In genomic region chr5:123141555-123142160, GRCm38 (mm10) we compare ENCODE assay signal across 8 mouse cellular contexts. TPM values are rescaled to one million over a fixed set of nuclear protein-coding genes. Genes with fewer than 3 reads are reported as not detected.
DNase-seq lines count a peak whose midpoint lies in the region; ATAC-seq and TF ChIP-seq lines count a peak whose summit lies in the region.

No protein-coding gene starts in this region.

- H3K27ac ChIP-seq in layer of hippocampus, adult 2 months, result peak overlapping the region; percentile 100
- H3K27ac ChIP-seq in embryonic facial prominence, embryonic 10.5 days (replicated peaks), result peak overlapping the region; percentile 100
- peak overlapping the region; percentile 100 for H3K27ac ChIP-seq in liver, embryonic 11.5 days (ENCODE audit: low read depth, low read length)

- H3K9ac ChIP-seq in liver, embryonic 11.5 days (ENCODE audit: low read depth, low read length), result peak overlapping the region; percentile 98

- no peaks in the 10 kb centered on the region for H3K9me3 ChIP-seq in embryonic facial prominence, embryonic 10.5 days
- no peaks in the 10 kb centered on the region for H3K9me3 ChIP-seq in liver, embryonic 11.5 days (ENCODE audit: control insufficient read depth, low read length)

- H3ac ChIP-seq in myocyte (ENCODE audit: control insufficient read depth, insufficient read length), result peak overlapping the region; percentile 98

- DNase-seq in layer of hippocampus, adult 2 months (ENCODE audit: low spot score in 2 of 2), result peak in 1 of 2 experiments; percentile 58
- no peak for DNase-seq in layer of hippocampus, postnatal 14 days (ENCODE audit: low spot score in 2 of 2)
- DNase-seq in Muller cell, postnatal 12 days (ENCODE audit: inconsistent ontology term), result peak; percentile 77
- DNase-seq in embryonic facial prominence, embryonic 10.5 days (ENCODE audit: low spot score), result peak; percentile 79
- peak; percentile 65 for DNase-seq in heart, postnatal 4 days
- peak; percentile 82 for DNase-seq in liver, embryonic 11.5 days (ENCODE audit: low spot score)
- DNase-seq in thymus, postnatal 4 days, result peak; percentile 74

- H3K79me2 ChIP-seq in myocyte (ENCODE audit: control insufficient read depth, insufficient read depth), result peaks cover 35% of the 10 kb centered on the region

- peak overlapping the region; percentile 76 for H3K4me3 ChIP-seq in layer of hippocampus, adult 2 months
- peak overlapping the region; percentile 99 for H3K4me3 ChIP-seq in embryonic facial prominence, embryonic 10.5 days
- H3K4me3 ChIP-seq in liver, embryonic 11.5 days (ENCODE audit: low read depth, low read length), result peak overlapping the region; percentile 97
- peak overlapping the region; percentile 75 for H3K4me3 ChIP-seq in myocyte

- peak overlapping the region; percentile 100 for H3K4me2 ChIP-seq in liver, embryonic 11.5 days
- H3K4me2 ChIP-seq in myocyte (ENCODE audit: low read depth), result peak overlapping the region; percentile 97

- H3K27me3 ChIP-seq in embryonic facial prominence, embryonic 10.5 days (replicated peaks; ENCODE audit: low read depth, poor library complexity, severe bottlenecking), result no peaks in the 10 kb centered on the region
- H3K27me3 ChIP-seq in liver, embryonic 11.5 days (replicated peaks; ENCODE audit: control insufficient read depth, insufficient read depth, low read length), result no peaks in the 10 kb centered on the region
- no peaks in the 10 kb centered on the region for H3K27me3 ChIP-seq in myocyte (ENCODE audit: control insufficient read depth, insufficient read depth, insufficient read length)

- peak; percentile 69 for TF ChIP-seq POLR2A in myocyte (IDR thresholded peaks at IDR 0.05; ENCODE audit: insufficient read length, low read depth)

- WGBS in embryonic facial prominence, embryonic 10.5 days, result under 1% methylated on average over 37 of the region's 38 CpGs
- under 1% methylated on average over 35 of the region's 38 CpGs for WGBS in liver, embryonic 11.5 days

- ATAC-seq in liver, embryonic 11.5 days (replicated peaks; ENCODE audit: low FRiP score), result no peak

- TF ChIP-seq CTCF in layer of hippocampus, adult 2 months (conservative IDR thresholded peaks at IDR 0.05), result no peak

- peaks cover 25% of the 10 kb centered on the region for H3K36me3 ChIP-seq in embryonic facial prominence, embryonic 10.5 days (replicated peaks)
- peaks cover 4% of the 10 kb centered on the region for H3K36me3 ChIP-seq in liver, embryonic 11.5 days (ENCODE audit: control insufficient read depth, insufficient read depth, low read length)
- H3K36me3 ChIP-seq in myocyte (ENCODE audit: control insufficient read depth, insufficient read depth), result peaks cover 3% of the 10 kb centered on the region

- H3K4me1 ChIP-seq in embryonic facial prominence, embryonic 10.5 days, result peaks cover 69% of the 10 kb centered on the region
- H3K4me1 ChIP-seq in liver, embryonic 11.5 days (replicated peaks; ENCODE audit: control insufficient read depth, insufficient read depth, low read length), result peaks cover 49% of the 10 kb centered on the region

TF ChIP-seq in myocyte, 11 proteins besides CTCF, POLR2A, EP300 and RAD21:
- TF ChIP-seq TCF12 (IDR thresholded peaks at IDR 0.05; ENCODE audit: insufficient read depth, poor library complexity, severe bottlenecking) (no peak), POLR2AphosphoS2 (IDR thresholded peaks at IDR 0.05; ENCODE audit: insufficient read length, low read depth) (peak; percentile 85)

RNA-seq across cellular contexts. Expression of gene Setd1b, which starts 0.3 kb away (rescaled TPM):
- 10 to 100 TPM; 31.2 to 39.4 TPM for total RNA-seq in layer of hippocampus, adult 2 months (2021)
- total RNA-seq in layer of hippocampus, postnatal 14 days (2021), result 10 to 100 TPM; 31.1 to 31.2 TPM
- polyA plus RNA-seq in embryonic facial prominence, embryonic 10.5 days (2016; fragmentation: Nextera tagmentation; extraction: Ambion mirVana), result 8.1 TPM in 2 replicates
- total RNA-seq in heart, postnatal 4 days (2021), result 10 to 100 TPM; 22.2 to 23.0 TPM
- polyA plus RNA-seq in liver, embryonic 11.5 days (2014; fragmentation: Nextera tagmentation; extraction: Ambion mirVana), result 7.9 and 9.6 TPM in 2 replicates
- polyA plus RNA-seq in myocyte (2012; fragmentation: generic; extraction: Trizol), result 5.4 TPM

RNA-seq across cellular contexts. Expression of gene Rhof, which starts 9.2 kb away (rescaled TPM):
- 10 to 100 TPM; 43.3 to 46.3 TPM for total RNA-seq in layer of hippocampus, adult 2 months (2021)
- 10 to 100 TPM; 42.3 to 42.9 TPM for total RNA-seq in layer of hippocampus, postnatal 14 days (2021)
- polyA plus RNA-seq in embryonic facial prominence, embryonic 10.5 days (2016; fragmentation: Nextera tagmentation; extraction: Ambion mirVana), result 1.2 and 2.2 TPM in 2 replicates
- under 1 TPM; 0.36 to 0.71 TPM for total RNA-seq in heart, postnatal 4 days (2021)
- polyA plus RNA-seq in liver, embryonic 11.5 days (2014; fragmentation: Nextera tagmentation; extraction: Ambion mirVana), result 4.6 and 4.8 TPM in 2 replicates
- 1.6 TPM for polyA plus RNA-seq in myocyte (2012; fragmentation: generic; extraction: Trizol)

RNA-seq across cellular contexts. Expression of gene Psmd9, which starts 27.6 kb away (rescaled TPM):
- total RNA-seq in layer of hippocampus, adult 2 months (2021), result 10 to 100 TPM; 27.8 to 30.4 TPM
- total RNA-seq in layer of hippocampus, postnatal 14 days (2021), result 10 to 100 TPM; 30.9 to 42.8 TPM
- polyA plus RNA-seq in embryonic facial prominence, embryonic 10.5 days (2016; fragmentation: Nextera tagmentation; extraction: Ambion mirVana), result 79.1 and 89.3 TPM in 2 replicates
- 10 to 100 TPM; 22.8 to 24.8 TPM for total RNA-seq in heart, postnatal 4 days (2021)
- 103 TPM in 2 replicates for polyA plus RNA-seq in liver, embryonic 11.5 days (2014; fragmentation: Nextera tagmentation; extraction: Ambion mirVana)
- 30.6 TPM for polyA plus RNA-seq in myocyte (2012; fragmentation: generic; extraction: Trizol)

RNA-seq across cellular contexts. Expression of gene Hpd, which starts 40.9 kb away (rescaled TPM):
- not detected for total RNA-seq in layer of hippocampus, adult 2 months (2021)
- total RNA-seq in layer of hippocampus, postnatal 14 days (2021), result not detected
- polyA plus RNA-seq in embryonic facial prominence, embryonic 10.5 days (2016; fragmentation: Nextera tagmentation; extraction: Ambion mirVana), result not detected in 2 replicates
- not detected for total RNA-seq in heart, postnatal 4 days (2021)
- polyA plus RNA-seq in liver, embryonic 11.5 days (2014; fragmentation: Nextera tagmentation; extraction: Ambion mirVana), result 2.5 and 3.5 TPM in 2 replicates
- polyA plus RNA-seq in myocyte (2012; fragmentation: generic; extraction: Trizol), result not detected

Comparison
In these comparisons a context has a peak if more than half of its experiments do, and no peak if none do; other contexts are left out.
1. DNase-seq: peak in Muller cell, postnatal 12 days (single experiment), embryonic facial prominence, embryonic 10.5 days (single experiment), heart, postnatal 4 days (single experiment), liver, embryonic 11.5 days (single experiment) and thymus, postnatal 4 days (single experiment); none in layer of hippocampus, postnatal 14 days (0 of 2).
2. RNA of gene Rhof, which starts 9.2 kb away (total RNA-seq): 43.3 to 46.3 TPM in layer of hippocampus, adult 2 months and 42.3 to 42.9 TPM in layer of hippocampus, postnatal 14 days; 0.36 to 0.71 TPM in heart, postnatal 4 days; every median in the first group is over 10 times any median in the second.
3. Peak in every context shown above with its lines, with median percentiles within 50 percentile points of each other: H3K27ac ChIP-seq and H3K4me3 ChIP-seq.